Mouse (Mus musculus) heart, adult 2 months (tissue): Measurements from ENCODE around the gene Ubtd2.

ENCODE experiments used
- CTCF ChIP-seq: fragments of 200-600 bp; IDR thresholded peaks from 2 replicates; pipeline ENCODE4 v1.8.1; 2022; ENCODE audit warnings: antibody characterized with exemption, mild to moderate bottlenecking, moderate library complexity
- EP300 ChIP-seq: fragments of 200-500 bp; IDR thresholded peaks from 2 replicates; pipeline ENCODE4 v1.6.1; 2011; ENCODE audit warnings: low read depth, low read length, control low read depth; ENCODE audit not compliant: insufficient read depth
- POLR2A ChIP-seq: fragments of 200-500 bp; IDR thresholded peaks from 2 replicates; pipeline ENCODE4 v1.6.1; 2011; ENCODE audit warnings: mild to moderate bottlenecking, low read depth, low read length, control low read depth; ENCODE audit not compliant: insufficient read depth

DNA sequence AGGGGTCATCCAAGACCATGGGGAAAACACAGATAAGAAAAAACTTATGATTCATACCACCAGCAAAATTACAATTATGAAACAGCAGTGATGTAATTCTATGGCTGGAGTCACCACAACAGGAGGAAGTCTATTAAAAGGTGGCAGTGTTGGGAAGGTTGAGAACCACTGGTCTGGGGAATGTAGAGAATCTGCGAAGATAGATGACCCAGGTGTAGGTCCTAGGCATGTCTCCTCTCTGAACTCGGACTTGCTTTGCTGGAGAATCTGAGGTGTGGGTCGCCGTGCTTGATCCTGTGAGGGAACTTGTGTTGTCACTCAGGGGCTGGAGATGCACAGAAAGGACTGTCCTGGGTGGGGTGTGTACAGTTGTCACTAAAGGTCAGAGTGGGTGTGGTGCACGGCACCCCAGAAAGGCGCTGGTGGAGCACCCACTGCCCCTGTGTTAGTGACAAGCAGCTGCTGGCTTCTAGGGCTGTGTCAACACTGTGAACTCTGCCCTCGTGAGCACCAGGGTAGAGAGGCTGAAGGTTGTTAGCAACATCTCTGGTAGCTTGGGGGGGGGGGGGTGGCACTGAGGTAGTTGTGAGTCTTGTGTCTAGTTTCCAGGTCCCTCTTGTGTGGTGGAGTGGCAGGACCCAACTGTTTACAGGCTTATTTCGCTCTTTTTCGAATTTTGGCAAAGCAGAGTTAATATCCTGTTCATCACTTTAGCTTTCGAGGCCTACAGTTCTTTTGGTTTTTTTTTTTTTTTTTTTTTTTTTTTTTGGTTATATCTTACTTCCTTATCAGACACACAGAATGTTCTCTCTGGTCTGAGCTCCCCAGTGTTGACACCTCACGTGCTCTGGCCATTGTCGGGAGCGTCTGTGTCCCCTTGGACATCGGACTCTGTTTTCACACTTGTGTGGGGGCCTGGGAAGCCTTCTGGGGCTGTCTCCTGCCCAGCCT lies 99.2 kb downstream of the Ubtd2 start:
- no peak for TF ChIP-seq CTCF
- no peak for TF ChIP-seq POLR2A
- no peak for TF ChIP-seq EP300
